Mouse (Mus musculus) cerebellum, adult 9-11 months (tissue): ENCODE results near the gene Mapkap1.
"Not testable (repeated sequence)": the region's sequence is repeated elsewhere in the genome, so short reads cannot be mapped to it uniquely, and the experiment has no call there.

Experiments used
- DNase-seq: peaks from one replicate; pipeline ENCODE4 v3.0.0; 2022

Gene Mapkap1

DNA sequence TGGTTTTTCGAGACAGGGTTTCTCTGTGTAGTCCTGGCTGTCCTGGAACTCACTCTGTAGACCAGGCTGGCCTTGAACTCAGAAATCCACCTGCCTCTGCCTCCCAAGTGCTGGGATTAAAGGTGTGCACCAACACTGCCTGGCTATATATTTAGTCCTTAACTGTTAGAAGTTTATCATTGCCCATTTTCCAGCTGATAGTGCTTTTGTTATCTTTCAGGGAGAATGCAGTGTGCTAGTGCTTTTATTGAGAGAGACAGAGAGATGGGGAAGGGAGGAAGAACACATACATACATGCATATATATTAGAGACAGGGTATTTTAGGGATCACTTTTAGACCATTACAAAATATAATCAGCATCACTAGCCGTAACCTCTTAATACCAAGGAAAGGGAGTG lies 26.3 kb downstream of the Mapkap1 start:
- DNase-seq: not testable (repeated sequence)

DNA sequence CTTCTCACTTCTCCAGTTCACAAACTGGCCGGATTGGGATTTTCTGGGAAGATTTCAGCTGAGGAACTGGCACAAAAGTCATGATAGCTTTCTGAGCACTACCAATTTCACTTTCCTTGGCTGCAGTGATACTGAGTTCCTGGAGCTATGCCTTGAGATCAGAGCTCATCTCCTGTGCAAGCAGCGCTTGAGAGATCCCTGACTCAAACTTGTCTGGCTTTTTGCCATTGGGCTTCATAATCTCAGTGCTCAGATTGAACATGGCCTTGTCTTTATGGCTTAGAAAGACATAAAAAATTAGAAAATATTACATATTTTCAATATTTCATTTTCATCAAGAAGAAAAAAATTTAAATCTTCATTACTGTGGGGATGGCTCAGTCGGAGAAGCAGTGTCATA lies 29.8 kb downstream of the Mapkap1 start:
- no peak for DNase-seq

DNA sequence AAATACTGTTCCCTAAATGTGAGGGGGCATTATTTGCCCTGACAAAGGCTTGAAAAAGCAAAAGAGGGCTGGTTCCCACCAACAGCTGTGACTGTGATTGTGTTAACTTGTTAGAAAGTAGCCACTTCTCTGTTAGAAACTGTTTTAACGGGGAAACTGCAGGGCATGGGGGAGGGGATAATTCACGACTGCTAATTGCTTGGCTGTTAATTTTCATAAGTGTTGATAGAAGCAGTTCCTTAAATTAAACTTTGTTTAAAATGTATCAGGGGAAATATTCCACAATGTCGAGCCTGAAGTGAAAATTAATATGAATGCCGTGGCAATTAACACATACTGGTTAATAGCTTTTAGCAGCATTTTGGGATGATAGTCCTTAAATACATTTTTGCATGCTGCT lies 42.2 kb downstream of the Mapkap1 start:
- no peak for DNase-seq

DNA sequence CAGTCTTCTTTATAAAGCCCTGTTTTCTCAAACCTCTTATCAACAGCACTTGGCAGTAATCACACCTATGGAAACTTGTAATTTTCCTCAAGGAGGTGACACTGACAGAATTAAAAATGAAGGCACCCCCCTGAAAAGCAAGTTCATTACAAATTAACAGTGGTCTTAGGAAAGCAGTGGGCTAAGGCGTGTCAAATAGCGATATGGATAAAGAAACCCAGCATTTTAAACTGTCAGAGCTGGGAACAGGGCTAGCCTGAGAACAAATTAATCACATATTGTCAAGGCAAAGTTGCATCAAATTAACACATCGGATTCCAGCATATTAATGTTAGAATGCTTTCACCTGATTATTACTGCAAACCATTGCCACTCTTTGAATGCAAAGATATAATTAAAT lies 55.9 kb downstream of the Mapkap1 start:
- no peak for DNase-seq

DNA sequence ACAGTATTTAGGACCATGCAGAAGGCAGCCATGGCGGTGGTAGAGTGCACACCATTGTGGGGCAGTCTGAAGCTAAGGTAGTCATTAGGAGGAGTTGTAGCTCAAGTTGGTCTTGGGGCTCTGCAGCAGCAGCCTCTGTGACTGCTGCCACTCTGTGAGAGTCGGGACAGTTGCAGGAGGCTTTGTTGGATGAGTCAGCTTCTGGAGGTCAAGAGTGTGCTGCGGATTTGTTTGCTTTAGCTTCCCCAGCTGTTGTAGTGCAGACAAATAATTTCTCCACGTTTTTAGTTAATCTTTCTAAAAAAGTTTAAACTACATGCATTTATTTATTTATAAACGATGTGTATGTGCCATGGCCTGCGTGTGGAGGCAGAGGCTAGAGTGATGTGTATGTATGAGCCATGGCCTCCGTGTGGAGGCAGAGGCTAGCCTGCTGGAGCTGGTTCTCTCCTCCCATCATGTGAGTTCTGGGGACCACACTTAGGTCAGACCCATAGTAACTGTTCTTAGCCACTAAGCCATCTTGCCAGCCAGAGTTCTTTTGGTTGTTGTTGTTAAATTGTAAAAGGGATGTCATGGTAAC lies 62.1 kb downstream of the Mapkap1 start:
- DNase-seq: no peak

DNA sequence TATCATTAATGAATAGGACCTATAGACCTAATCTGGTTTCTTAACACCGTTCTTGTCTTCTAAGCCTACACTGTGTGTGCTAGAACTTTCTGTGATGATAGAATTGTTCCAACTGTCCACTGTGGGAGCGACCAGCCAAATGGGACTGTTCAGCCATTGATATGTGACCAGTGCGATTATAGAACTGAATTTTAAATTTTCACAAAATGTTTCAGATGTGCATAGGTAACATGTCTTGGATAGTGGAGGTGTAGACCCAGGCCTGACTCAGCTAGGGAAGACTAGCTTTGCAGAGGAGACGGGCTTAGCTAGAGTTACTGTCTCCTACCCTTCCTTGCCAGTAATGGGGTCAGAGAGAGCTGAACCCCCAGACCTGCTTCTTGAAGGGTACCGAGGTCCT lies 62.8 kb downstream of the Mapkap1 start:
- no peak for DNase-seq

DNA sequence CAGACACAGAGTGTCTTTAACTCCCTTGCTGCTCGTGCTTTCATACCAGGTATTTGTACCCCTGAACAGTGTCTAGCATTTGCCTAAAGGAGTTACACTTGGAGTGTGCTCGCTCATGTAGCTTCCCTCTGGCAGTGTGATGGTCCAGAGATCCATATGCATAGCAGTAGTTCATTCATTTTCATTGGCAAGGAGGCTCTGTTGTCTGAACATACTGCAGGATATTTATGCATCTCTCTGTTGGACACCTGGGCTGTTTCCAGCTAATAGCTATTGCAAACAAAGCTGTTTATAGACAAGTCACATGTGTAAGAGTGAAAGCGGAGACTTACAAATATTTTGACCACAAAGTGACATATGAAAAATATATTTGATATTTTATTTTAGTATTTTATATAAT lies 67.2 kb downstream of the Mapkap1 start:
- DNase-seq: peak; percentile 69

DNA sequence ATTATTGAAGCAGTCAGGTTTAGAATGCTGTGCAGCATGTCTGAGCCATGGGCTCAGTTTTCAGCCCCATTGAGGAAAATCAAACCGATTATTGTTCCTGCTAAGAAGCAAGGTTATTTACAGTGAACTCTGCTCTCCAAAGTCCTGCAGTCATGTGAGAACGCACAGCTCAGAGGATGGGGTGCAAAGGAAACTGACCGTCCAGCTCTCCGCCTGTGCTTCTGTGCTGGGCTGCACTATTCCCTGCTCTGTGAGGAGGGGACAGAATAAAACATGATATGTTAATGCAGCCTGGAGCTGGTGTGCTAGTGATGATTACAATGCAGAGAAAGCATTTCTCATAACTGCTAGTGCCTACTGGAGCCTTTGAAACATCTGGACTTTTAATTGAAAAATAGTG lies 74.8 kb downstream of the Mapkap1 start:
- no peak for DNase-seq

DNA sequence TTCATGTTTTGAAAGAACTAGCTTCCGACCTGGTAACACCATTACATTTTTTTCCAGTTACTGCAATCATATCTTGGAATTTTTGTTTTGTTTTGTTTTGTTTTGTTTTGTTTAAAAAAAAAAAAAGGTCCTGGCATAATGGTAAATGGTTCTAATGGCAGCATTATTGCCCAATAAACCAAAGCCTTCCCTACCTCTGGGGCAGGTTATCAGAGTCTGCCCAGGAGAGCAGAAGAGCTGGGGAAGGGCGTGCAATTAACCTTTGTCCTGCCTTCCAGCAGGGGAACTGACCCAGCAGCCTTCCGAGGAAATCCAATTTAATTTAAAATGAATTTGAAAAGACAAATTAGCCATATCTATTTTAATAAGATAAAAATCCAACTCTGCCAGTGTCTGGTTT lies 75.5 kb downstream of the Mapkap1 start:
- DNase-seq: no peak

DNA sequence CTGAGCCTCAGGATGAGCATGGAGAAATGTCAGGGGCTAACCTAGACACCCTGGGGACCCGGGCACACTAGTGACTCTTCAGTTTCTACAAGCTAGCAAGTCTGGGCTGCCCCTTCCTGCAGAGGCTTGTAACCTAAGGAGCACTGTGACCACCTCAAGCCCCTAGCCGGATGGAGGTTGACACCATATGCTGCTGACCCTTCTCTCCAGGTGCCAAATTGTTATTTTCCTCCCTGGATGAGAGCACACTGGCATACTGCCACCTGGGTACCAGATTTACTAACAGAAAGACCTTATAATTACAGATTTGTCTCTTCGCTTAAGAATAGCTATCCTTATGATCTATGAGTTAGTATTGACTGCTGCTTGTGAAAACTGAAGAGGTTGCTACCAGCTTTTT lies 76.0 kb downstream of the Mapkap1 start:
- peak; percentile 51 for DNase-seq

DNA sequence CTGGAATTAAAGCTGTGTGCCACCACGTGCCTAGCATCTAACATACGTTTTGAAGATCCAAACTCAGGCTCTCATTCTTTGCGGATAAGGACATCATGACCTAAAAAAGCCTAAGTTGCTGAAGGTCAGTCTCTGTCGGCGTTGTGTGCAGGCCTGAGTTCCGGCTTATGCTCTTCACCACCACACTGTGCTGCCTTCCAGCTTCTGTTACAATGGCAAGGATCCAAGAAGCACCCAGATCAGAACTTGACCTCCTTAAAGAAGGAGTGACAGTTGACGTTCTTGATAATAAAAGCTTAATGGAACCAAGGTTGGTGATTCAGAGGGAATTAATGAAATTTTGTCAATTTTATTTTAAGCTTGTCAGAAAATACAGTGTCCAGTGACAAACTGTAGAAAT lies 80.7 kb downstream of the Mapkap1 start:
- peak; percentile 56 for DNase-seq

DNA sequence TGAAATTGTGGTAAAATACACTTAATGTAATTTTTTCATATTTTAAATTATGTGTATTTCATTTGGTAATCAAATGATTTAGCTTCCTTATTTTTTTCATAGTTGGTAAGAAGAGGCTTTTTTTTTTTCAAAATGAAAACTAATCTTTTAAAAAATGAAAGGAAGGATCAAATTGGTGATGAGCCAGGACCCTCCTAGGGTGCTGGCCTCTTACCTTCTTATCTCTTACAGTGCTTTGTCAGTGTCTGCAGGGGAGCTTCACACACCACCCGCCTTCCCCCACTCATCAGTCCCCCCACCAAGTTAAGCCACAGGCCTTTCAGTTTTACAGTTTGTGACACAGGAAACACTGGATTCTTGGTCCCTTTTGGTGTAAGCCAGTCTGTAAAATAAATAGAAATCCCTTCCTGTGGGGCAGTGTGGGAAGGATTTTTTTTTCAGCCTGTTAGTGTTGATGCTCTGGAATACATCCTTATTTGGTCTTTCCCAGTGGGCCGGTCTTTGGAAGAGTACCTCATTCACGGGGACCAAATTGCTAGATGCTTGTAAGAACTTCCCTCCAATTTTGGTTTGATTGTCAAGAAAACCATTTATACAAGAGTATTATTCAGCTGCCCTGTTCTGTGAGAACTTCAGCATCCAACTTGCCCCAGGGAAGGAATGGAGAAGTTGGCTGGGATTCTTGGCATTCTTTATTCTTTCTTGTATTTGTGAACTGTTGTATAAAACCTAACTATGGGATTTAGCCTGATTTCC lies 97.6 kb downstream of the Mapkap1 start:
- no peak for DNase-seq

DNA sequence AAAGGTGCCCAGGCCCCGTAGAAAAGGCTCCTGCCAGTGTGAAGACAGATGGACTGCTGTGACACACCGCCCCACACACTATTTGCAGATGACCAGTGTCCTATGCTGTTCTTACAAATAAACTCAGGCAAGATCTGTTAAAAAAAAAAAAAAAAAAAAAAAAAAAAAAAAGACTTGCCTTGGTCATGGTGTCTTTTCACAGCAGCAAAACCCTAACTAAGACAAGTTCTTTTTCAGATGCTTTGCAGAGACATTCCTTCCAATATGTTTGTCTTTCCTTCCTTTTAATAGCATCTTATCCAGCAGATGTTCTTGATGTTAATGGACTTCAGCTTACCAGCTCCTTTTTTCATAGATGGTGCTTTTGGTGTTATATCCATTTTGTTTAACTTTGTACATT lies 99.6 kb downstream of the Mapkap1 start:
- not testable (repeated sequence) for DNase-seq

DNA sequence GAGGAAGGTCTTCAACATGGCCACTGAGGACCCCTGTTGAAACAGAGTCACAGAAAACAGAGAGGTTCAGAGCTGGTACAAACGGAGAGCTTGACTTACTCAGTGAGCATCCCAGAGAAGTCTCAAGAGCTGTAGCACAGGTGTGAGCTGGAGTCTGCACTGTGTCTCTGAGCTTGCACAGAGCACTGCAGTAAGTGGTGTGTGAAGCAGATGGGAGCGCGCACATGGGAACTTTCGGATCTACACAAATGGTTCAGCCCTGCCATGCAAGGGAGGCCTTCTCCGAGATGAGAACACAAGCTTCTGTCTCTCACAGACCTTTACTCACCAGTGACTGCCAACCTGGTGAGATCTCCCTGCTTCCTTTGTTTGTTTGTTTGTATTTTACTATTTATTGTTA lies 103.3 kb downstream of the Mapkap1 start:
- no peak for DNase-seq

DNA sequence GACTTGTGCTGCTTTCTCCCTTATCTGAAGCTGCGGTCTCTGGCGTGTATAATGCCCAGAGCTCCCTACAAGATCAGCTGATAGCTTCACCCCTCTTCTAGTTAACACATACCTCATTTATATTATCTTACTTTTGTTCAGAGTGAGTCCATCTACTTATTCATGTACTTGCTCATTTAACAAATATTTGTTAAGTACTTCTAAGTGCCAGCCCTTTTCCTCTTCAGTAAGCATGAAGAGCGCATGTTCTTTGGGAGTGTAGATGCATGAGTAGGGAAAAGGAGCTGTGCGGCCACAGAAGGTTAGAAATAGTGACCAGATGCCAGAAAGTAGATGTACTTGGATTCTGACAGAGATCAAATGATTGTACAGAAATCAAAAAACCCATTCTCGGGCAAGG lies 108.7 kb downstream of the Mapkap1 start:
- DNase-seq: no peak

DNA sequence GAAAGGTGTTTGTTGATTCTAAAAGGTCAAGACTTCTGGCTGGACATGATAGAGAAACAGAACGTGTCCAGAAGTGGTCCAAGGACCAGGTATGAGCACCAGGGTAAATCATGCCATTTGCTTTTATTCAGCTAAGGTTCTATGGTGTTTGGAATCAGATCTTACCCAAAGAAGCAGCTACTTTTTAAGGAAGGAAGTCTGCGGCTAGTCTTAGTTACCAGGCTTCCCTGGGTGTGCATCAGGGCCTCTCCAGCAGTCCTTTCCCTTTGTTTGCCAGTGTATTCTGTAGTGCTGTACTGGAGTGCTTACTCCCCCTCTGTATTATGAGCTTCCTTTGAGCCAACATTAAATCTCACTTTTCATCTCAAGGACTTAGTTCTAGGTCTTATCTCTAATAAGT lies 111.5 kb downstream of the Mapkap1 start:
- DNase-seq: no peak

DNA sequence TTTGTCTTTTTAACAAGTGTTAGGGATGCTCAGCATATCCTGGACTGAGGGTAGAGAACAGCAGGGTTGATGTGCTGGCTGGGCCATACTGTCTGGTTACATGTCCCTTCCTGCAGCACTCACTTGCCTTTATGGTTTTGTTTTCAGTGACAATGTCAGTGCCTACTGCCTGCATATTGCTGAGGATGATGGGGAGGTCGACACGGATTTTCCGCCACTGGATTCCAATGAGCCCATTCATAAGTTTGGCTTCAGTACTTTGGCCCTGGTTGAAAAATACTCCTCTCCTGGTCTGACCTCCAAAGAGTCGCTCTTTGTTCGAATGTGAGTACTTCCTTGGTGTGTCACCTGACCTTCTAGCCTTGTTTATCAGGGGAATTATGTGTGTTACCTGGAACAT lies 112.0 kb downstream of the Mapkap1 start:
- no peak for DNase-seq

DNA sequence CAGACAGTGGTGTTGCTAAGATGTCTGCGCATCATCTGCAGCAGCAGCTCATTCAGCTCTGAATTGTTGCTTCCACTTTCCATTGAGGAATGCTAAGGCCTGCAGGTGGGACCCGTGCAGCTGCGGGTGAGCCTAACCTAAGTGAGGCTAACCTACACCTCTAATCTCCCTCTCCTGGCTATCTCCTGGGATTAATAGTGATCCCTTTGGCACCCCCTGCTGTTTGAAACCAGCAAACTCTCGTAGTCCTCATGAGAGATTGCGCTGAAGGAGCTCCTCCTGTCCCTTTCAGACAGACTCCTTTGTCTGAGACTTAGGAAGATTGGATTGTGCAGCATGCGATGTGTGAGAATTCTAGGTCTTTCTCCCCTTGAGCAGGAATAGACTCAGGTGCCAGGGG lies 113.0 kb downstream of the Mapkap1 start:
- DNase-seq: no peak

DNA sequence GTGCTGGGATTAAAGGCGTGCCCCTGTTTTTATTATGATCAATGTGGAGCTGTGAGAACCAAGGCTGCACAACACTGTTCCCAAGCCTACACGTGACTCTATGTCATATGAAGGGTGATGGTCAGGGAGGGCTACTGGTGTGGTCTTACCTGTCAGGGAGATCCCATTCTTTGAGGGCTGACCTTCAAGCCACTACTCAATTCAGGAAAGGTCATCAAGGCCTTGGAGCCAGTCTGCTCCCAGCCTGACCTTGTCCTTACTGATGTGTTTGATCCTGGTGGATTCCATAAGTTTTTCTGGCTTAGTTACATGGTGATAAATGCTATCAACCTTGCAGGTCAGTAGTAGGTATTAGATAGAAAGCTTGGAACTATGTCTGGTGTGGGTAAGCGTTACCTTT lies 114.8 kb downstream of the Mapkap1 start:
- no peak for DNase-seq

DNA sequence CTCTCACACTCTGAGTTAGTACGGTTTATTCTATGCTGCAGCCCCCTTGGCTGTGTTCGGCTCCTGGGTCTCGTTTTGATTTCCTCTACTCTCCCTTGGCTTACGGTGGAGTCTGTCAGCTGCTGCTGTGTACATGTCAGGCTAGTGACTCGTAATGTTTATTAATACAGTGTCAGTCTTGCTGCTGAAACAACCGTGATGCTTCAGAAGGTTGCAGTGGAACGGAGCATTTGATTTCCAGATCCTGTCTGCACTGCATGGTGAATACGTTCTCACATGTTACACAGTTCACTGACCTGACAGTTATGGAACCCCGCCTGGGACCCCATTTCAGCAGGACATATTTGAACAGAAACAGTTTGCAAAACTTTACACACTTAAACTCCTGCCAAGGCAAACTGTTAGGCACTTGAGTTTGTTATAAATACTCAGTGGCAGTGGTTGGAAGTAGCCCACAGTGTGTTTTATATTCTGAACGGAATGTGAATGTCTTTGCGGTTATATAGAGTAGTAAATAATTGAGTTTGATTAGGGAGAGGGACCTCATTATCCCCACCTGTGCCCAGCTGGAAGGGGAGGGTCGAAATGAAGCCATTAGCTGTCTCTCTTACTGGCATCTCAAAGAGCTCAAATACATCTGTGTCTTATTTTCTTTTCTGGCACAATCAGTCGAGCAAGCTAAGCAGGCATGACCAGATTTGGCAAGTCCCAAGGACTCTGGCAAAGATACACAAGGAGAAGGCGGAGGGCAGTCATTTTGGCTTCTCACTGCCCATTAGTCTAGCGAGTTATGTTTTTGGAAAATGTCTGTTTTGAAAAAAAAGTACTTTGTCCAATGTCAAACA lies 120.2 kb downstream of the Mapkap1 start:
- DNase-seq: peak; percentile 28

DNA sequence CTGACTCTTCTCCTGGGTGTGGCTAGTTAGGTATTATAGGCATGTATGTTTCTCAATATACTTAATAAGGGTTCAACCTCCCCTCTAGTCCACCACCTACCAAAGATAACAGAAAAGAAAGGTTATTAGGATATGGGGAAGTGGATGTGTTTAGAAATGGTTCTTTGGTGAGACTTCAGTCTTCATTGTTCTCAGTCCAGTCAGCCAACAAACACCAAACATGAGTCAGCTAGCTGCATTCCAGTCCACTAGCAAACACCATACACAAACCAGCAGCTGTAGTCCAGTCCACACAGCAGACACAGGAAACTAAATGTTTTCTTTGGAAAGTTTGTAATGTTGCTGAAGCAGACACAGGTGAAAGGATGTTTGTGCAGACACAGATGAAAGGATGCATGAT lies 121.9 kb downstream of the Mapkap1 start:
- no peak for DNase-seq

DNA sequence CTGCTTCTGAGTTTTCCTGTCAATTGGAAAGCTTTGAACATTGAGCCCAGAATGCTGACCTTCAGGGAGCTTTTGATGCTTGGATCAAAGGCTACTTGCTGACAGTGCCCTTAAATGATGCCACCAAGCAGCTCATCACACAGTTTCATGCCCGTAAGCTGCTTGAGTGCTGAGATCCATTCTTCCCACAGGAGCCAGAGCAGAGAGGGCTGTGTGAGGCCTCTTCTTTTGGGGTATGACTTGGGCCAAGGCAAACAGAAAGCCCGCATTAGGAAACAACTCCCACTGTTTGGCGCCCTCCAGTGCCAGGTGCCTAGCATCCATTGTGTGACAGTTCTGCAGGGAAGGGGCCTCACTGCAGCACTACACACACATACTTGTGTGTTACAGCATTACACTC lies 123.5 kb downstream of the Mapkap1 start:
- peak; percentile 11 for DNase-seq

DNA sequence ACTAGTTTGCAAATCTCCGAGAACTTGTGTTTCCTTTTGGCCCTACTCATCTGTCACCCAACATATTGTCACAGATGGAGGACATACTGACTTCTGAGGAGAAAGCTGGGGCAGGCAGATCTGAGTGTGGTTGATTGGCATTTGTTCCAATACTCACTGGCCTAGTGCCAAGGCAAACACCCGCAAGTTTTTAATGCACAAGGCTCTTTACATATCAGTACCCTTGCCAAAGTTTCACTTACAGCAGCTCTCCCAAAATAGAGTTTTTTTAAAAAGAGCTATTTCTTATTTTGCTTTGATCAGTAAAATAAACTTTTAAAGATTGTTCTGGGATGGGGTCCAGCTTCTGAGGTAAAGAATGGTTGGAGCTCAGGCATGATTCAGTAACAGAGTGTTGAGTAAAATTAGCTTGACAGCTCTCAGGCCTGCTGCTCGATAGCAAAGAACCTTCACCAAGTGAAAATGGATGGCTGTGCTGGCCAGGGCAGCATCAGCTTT lies 125.3 kb downstream of the Mapkap1 start:
- peak; percentile 11 for DNase-seq

DNA sequence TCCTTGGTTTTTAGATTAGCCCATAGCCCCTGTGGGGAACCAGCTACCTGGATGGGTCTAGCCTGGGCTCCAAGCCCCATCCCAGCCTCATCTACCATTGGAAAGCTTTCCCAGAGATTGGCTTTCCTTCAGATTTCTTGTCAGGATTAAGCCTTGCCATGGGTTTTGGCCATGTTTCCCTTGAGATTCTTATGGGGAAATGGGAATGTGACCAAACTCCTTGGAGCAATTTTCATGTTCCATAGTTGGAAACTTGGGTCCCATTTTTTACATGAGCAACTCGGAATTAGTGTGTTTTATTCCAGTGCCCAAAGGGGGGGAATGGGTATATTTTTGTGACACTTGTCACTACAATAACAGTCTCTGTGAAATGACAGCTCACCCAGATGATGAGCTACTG lies 125.8 kb downstream of the Mapkap1 start:
- DNase-seq: no peak
